Mouse (Mus musculus): Measurements from ENCODE around the gene Rnf220.

Gene Rnf220

DNA sequence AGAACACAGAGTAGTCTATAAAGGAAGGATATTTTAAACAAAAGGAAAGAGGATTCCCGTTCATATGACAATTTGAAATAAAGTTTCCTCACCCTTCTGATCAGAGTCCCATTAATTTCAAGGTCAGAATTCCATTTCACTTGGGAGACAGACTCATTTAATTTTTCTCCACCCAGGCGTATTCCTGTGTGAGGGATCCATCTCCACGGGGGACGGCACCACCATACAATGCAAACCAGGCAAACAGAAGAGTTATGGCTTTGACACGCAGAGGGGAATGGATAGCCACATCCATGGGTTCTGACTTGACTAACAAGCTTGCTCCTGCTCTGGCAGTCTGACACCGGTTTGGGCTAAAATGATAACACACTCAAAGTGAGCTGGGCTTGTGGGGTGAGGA lies 9.4 kb downstream of the Rnf220 start:
- DNase-seq, result no peak

DNA sequence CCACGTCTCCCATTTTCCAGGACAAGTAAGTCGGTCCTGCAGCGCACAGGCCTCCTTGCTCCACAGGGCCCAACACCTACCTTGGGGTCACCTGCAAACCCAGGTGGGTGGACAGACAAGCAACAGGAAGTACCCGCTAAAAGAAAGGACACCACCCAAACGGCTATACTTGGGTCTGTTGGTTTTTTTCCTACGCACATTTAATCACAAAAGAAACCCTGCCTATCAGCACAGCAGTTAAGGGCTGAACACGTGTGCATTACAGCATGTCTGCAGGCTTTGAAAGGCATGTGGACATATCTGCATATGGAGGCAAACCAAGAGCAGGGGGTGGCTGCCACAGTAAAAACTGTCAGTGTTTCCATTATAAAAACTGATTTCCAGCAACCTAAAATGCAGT lies 10.7 kb downstream of the Rnf220 start:
- DNase-seq, result no peak

DNA sequence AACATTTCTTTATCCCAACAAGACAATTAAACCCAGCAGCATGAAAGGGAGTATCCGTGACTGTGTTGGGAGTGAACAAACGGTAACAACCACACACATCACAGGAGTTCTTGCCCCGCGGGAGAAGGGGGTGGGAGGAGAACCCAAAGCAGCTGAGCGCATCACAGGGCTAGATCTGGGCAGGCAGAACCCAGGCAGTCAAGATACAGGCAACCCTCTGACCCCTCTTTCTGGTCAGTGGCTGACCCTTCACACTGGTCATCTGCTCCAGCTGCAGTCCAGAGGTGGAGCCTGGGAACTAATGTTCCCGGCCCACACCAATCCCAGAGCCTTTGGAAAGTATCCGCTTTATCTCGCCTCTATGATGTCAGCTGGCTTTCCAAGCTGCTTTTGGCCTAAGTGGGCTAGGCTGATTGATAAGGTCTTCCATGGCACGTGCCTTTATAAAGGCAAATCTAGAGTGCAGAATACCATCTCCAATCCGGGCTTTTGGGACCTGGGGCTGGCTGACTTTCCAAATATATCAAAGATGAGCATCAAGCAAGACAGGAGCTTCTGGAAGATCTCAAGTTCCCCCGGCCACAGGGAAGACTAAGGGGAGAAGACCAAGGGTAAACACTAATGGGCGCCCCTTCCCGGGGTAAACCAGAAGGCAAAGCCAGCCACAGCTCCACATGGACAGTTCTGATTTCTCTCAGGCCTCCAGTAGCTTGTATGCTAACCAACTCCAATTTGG lies 11.6 kb downstream of the Rnf220 start:
- no peak for DNase-seq

DNA sequence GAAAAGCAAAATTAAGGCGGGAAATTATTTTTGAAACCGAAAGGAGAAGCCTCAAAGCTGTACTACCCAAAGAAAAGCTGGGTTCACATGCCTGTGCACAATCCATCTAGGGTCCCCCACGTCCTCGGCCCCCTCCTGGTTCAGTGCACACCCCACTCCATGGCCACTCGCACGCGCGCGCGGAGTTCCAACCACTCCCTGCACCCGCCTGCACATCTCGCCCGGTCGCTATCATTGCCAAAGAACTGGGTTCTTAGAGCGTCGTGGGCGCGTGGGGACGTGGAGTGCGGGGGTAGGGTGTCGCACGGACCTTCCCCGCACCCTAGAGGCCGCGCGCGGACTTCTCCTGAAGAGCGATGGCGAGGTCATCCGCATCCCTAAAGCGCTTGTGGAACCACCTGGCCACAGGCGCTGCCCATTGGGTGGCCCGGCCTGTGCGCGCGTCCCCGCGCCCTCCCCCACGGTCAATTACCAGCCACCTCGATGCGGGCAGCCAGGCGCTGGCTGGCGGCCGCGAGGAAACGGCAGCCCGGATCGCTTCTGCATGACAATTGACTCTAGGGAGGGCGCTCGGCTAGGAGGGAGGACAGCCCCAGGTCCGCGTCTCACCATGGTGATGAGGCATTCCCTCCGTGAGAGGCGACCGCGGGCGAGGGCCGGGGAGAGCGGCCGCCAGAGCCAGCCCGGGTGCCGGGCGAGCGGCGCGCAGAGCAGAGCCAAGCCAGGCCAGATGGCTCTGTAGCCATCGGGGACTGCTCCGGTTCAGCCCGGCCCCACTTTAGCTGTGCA lies 12.4 kb downstream of the Rnf220 start:
- DNase-seq, result peak; percentile 65 to 69

DNA sequence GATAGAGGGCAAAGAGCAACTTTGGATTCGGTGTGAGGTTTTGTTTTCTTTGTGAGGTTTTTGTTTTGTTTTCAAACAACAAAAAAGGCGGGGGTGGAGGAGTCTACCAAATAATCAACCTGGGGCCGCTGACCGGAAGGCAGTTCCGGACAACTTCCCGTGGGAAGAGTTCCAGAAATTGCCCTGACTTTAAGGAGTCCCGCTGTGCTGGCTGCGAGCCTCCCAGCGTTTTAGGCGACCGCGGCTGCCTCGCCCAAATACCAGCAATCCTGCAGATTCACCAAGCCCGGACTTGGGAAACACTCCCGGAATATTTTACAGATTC lies 13.0 kb downstream of the Rnf220 start:
- peak; percentile 22 to 46 for DNase-seq

DNA sequence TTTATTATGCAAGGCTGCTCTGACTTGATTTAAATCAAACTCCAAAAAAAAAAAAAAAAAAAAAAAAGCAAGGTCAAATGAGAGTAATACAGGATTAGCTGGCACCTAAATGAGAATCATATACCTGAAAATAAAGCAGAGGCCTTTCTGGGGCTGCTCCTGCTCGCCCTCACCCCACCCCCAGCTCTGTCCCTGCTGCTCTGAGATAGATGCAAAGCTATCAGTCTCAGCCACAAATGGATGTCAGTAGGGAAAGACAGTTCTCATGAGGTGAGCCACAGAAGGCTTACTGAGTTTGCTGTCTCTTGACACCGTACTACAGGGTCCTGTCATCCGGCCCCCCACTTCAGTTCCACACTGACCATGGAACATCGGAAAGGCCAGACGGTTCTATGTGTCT lies 14.7 kb downstream of the Rnf220 start:
- no peak for DNase-seq

DNA sequence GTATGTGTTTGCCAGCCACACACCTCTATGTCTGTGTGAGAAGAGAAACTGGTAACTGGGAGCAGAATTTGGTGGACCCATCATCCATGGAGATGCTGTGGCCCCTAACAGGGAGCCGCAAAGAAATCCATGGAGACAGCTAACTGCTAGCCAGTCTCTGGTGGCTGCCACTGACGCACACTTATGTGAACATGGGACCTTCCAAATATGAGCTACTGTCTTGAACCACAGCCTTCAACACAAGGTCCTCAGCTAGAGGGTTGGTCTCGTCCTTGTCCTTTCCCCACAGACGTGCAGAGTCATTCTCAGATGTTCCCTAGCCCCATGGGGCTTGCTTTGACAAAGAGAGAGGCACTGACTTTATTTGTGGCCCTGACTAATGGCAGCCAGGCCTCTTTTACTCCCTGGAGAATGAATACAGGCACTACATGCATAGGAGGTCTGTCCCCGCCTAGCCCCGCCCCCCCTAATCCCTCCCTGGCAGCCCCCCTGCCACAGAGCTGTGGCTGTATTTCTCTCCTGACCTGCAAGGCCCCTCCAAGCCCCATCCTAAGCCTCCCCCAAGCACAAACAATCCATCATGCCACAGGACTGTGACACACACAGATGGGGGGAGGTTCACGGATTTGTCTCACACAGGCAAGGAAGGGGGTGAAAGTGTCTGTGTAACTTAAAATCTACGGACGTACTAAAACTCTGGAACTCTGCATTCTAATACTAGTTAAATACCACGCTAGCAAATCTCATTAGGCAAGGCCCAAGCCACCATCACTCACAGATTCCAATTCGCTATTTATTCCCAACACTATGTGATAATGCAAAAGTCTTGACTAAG lies 16.0 kb downstream of the Rnf220 start:
- DNase-seq, result no peak

DNA sequence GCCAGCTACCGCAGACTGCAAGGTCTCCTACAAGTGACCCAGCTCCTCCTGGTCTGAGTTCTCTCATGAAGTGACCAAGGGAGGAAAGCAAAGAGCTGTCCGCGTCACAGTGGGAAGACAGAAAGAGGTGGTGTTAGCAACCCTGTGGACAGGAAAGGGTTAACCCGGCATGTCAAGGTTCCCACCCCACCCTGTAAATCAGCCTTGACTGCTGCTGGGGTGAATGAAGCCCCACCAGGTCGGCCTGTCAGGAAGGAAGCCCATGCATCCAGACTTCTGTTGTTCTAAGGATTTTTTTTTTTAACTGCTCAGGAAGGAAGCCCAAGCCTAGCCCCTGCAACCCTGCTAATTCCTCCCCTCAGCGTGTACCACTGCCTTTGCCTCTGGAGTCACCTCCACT lies 16.9 kb downstream of the Rnf220 start:
- DNase-seq, result no peak

DNA sequence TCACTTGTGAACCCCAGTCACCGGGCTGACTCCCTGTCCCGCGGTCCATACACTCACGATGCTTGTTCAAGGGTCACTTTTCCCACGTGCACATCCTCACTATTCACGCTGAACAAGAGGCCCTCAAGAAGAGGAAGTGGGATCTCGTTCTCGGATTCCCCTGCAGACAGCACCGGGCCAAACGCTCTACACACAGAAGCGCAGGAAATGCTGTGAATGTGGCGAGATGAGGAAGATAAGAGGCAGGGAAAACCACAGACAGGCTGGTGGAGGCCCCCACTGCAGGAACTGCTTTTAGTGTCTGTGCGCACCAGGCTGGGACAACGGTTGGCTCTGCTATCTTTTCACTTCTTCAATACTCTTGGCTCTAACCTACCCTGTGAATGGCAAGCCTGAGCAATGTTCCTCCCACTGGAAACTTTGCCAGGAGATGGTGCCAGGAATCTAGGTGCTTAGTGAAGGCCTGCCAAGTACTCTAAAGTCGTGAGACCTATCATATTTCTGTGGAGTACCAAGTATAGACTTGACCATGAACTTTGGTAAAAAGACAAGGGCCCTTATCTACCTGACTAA lies 18.7 kb downstream of the Rnf220 start:
- peak in 1 of 2 experiments; percentile 15 for DNase-seq

DNA sequence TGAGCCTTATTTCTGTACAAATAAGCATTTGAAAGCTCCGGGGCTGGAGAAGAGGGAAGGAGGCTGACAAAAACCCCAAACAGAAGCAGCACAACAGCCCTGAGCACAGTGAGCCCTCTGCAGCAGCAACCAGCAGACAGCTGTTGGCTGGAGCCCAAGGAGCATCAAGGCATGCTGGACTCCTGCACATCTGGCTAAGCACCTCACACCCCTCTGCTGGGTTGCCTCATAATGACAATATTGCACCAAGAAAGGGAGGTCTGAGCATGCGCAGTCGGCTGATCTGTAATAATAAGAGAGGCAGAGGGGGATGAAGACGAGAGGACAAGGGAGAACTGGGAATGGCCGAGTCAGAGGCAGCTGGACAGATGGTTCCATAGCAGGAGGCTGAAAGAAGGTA lies 19.5 kb downstream of the Rnf220 start:
- no peak for DNase-seq

DNA sequence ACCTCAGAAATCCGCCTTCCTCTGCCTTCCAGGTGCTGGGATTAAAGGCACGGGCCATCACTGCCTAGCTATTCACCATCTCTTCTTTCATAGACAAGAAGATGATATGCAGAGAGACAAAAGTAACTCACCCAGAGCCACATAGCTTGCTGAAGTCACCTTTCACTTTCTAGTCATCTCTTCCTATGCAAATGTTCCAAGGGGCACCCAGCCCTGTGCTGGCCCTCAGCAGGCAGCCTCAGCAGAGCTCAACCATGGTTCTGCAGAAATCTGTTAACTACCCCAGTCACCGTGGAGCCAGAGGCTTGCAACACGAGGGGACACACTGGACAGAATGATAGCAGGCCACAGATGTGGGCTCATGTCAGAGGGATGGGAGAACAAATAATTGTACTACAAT lies 20.1 kb downstream of the Rnf220 start:
- no peak for DNase-seq

DNA sequence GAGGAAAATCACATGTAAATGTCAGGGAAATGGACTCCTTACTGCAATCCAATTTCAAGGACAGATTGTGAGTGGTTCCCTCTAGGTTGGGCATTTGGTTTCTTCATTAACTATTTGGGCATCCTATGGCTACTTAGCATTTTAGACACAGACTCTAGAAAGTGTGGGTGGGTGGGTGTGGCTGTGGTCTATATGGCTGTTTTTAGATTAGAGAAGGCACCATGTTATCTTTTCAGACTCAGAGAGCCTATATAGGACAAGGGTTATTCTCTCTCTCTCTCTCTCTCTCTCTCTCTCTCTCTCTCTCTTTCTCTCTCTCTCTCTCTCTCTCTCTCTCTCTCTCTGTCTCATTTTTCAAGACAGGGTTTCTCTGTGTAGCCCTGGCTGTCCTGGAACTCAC lies 20.5 kb downstream of the Rnf220 start:
- no peak for DNase-seq

DNA sequence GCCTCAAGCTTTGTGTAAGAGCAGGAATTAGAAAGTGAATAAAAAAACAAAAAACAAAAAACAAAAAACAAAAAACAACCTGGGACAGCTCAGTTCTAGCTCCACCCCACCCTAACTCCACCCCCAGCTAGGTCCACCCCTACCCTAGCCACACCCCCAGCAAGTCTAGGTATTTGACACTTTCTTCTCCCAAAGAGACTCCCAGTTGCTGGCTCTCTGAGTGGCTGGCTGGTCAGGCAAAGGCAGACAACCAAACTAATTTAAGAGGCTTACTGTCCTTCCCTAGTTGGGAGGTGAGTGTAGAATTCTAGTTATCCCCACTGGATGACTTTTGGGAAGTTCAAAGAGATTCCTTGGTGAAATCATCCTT lies 22.9 kb downstream of the Rnf220 start:
- no peak for DNase-seq

DNA sequence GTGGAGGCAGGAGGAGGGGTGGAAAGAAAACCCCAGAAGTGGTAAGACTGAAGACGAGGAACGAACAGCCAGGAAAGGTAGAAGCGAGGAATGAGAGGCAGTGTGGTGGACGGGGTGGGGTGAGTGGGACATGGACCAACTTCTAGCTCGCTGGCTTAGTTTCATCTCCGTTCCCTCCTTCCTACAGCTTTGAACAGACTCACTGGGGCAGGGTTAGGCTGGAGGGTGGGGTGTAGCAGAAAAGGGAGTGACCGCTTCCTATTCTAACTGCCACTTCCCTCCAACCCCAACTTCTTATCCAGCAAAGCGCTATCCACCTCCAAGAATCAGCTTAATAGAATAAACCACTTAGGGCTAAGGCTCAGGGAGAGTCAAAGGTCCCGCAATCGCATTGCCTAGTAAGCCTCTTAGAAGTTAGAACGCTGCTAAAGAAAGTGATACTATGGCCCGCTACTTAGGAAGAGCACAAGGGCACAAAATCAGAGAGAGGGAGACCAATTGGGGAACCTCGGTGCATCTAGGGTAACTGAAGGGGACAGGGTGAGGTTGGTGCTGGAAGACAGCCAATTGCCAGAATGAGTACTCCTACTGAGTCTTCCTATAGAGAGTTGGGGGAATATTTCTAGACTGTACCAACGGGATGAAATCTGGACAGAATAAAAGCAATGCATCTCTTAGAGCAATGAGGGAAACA lies 23.4 kb downstream of the Rnf220 start:
- DNase-seq, result no peak

DNA sequence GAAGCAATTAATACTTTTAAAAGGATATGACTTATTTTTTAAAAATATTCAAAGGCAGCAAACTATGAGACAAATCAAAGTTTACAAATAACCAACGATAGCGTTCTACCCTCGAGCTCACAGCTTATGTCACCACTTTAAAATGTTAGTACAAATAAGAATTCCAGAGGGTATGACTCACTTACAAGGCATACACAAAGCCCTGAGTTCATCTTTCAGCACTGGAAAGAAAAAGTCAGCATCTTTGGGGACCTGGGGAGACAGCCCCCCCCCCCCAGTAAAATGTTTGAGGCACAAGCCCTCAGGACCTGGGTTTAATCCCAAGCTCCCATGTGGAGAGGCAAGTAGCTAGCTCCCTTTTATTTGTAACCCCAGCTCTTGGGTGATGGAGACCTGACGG lies 27.4 kb downstream of the Rnf220 start:
- DNase-seq, result no peak

DNA sequence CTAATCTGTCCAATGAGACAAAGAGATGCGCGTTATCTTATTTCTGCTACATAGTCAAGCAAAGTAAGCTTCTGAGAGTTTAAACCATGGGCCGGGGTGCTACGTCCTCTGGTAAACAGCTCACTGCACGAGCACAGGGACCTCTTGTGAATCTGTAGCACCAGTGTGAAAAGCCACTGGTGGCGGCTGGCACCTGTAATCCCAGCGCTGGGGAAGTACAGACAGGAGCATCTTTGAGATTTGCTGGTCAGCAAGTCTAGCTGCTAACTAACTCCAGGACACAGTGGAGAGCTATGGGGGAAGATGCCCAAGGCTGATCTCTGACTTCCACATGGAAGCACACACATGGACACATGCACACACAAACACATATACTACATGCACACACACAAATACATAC lies 28.9 kb downstream of the Rnf220 start:
- DNase-seq, result no peak

DNA sequence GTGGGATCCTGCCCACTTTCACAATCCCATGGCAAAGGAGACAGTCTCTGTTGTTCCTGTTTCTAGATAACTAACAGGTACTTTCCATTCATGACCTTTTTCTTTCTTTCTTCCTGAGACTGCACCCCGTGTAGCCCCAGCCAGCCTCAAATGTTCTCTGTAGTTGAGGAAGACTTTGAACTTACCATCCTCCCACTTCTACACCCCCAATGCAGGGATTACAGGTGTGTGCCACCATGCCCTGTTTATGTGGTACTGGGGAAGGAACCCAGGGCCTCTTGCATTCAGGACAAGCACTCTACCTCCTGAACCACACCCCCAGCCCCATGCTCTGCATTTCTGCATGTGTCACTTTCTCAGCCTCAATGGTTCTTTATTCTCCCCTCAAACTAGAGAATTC lies 47.7 kb downstream of the Rnf220 start:
- no peak for DNase-seq

DNA sequence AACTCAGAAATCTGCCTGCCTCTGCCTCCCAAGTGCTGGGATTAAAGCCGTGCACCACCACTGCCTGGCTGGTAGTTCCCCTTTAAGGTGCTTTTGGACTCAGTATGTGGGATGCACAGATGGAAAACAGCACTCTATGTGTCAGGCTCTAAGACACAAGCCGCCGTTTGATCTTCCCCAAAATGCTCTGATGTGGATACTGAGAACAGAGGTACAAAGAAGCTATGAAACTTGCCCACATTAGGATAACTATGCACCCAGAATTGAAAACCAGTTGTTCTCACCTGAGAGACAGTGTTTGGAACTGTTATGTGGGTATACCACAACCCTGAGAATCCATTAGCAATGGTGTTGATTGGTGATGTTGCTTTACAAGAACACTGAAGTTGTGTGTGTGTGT lies 48.9 kb downstream of the Rnf220 start:
- DNase-seq, result no peak

DNA sequence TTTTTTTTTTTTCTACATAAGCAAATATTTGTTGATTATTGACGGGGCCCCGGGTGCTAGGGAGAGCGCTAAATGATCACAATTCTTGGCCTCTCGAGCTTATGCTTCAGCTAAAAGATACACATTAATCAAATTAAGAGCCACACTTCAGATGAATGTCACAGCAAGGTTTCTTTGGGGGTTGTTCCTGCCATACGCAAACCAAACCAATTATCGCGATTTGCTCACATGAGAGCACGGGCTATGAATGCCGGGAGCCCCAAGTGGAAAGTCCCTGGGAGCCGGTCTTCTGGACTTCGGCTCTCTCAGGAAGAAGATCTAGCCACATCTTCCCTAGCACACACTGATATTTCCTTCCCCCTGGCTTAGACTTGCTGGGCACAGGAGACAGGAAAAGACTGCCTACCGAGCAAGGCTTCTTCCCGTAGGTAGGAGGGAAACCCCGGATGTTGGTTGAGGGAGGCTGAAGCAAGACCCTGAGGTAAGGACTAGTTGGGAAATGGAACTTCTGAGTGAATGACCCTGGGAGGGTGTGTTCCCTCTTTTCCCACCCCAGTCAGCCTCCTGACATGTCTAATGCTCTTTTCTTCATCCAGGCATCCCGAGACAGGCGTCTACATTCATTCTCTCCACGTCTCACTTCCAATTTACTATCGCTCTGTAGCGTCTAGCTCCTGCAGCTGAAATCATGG lies 51.2 kb downstream of the Rnf220 start:
- no peak for DNase-seq

DNA sequence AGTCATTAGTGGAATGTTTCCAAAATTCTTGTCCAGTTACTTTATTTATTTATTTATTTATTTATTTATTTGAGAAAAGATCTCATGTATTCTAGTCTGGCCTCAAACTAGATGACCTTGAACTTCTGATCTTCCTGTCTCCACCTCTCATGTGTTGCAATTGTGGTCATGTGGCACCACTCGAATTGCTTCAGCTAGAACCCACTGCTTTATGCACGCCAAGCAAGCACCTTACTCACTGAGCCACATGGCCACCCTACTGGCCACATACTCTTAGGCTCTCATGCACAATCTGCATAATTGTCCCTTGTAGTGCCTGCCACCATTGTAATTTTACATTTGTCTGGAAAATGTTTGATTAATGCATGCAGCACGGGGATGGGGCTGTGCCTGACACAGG lies 57.9 kb downstream of the Rnf220 start:
- DNase-seq, result no peak

DNA sequence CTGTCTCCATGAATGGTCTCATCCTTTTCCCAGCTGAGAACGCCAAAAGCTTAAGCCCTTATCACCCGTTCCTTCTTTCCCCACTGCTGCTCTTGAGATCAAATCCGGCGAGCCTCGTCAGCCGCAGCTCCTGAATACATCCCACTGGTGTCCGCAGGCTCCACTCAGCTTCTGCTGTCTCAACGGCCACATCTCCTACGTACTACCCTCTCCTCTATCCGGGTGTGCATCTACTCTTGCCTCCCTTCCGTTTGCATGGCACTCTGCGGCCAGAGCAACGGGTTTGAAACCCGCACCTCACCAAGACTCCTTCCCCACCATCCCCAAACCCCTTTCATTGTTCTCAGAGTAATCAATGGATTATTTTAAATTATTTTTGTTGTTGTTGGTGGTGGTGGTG lies 58.8 kb downstream of the Rnf220 start:
- no peak for DNase-seq

DNA sequence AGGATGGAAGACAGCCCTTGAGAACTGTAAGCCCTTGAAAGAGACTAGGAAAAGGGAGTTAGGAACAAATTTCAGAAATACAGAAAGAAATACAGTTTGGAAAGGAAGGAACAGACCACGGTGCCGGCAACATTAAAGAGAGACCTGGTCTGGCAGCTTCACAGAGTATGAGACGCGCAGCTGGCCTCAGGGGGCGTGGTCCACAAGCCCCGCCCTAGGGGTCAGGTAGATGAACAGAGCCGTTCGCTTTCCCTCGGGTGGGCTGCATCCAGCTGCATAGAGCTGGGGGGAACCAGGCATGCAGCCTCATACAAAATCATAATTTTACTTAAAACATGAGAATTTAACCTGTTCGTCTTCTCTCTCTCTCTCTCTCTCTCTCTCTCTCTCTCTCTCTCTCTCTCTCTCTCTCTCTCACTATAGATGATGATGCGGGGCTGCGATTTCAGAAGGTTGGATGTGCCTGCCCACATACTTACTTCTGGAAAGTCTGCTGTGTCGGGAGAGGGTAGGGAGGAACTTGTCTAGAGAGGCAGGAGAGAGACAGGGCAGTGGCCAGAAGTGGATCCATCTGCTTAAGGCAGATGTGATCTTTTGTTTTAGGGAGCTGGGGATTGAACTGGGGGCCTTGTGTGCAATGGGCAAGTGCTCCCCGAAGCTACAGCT lies 59.7 kb downstream of the Rnf220 start:
- DNase-seq, result no peak

Measured in cerebellum, postnatal 25 days (tissue).